Comparison of ENCODE assay signal across 8 mouse cellular contexts in the genomic region with DNA sequence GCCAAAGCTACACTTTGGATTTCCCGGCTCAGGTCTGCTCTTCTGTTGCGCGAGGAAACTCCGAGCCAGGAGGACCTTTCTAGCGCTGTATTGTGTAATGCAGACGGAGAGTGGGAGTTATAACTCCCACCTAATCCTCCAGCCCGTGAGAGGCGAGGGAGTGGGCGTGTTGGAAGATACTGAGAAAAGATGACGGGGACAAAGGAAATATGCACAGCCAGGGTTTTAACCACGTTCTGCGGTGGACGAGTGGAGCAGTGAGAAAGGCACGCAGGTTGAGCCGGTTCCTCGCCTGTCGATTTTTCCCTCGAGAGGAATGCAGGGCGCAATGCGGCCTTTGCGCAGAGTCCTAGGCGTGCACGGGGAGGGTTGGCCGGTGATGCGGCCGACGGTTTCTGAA. TPM values are rescaled to one million over a fixed set of nuclear protein-coding genes. Genes with fewer than 3 reads are reported as not detected.
A peak's percentile ranks its signal among the peaks of the same experiment; 100 is the strongest.
DNase-seq lines count a peak whose midpoint lies in the region; TF ChIP-seq lines count a peak whose summit lies in the region.

No protein-coding gene starts in this region.

- H3K27ac ChIP-seq in layer of hippocampus, adult 2 months, result peak overlapping the region; percentile 100
- peak overlapping the region; percentile 90 for H3K27ac ChIP-seq in brown adipose tissue, adult 24 weeks (replicated peaks; ENCODE audit: low read depth, low read length)

- DNase-seq in layer of hippocampus, adult 2 months (ENCODE audit: low spot score in 2 of 2), result peak; percentile 71 to 76
- no peak for DNase-seq in layer of hippocampus, postnatal 36 days
- peak; percentile 57 for DNase-seq in gonadal fat pad, adult 2 months (ENCODE audit: low read depth)
- DNase-seq in liver, result peak; percentile 54
- DNase-seq in right cerebral cortex, postnatal 10 days (ENCODE audit: low spot score in 2 of 2), result peak; percentile 76 to 84
- no peak for DNase-seq in gastrocnemius, adult 18-20 months (ENCODE audit: low spot score)
- DNase-seq in cerebellum, postnatal 10 days, result no peak

- peak overlapping the region; percentile 74 for H3K4me3 ChIP-seq in layer of hippocampus, adult 2 months
- H3K4me3 ChIP-seq in brown adipose tissue, adult 24 weeks (ENCODE audit: insufficient read depth, low read depth, low read length), result peak overlapping the region; percentile 77

- 0 out of 2 replicates have a peak, but pooled peaks have one; percentile 1 for TF ChIP-seq CTCF in layer of hippocampus, adult 2 months (conservative IDR thresholded peaks at IDR 0.05)

- no peaks in the 10 kb centered on the region for H3K4me1 ChIP-seq in brown adipose tissue, adult 24 weeks (ENCODE audit: control insufficient read depth, insufficient read depth, insufficient read length, low read length)

RNA-seq across cellular contexts. Expression of a gene that starts 0.7 kb away (rescaled TPM):
- 10 to 100 TPM; 30.3 to 34.9 TPM for total RNA-seq in layer of hippocampus, adult 2 months (2021)
- 10 to 100 TPM; 30.7 to 33.8 TPM for total RNA-seq in layer of hippocampus, postnatal 36 days (2021)
- 22.0 and 27.3 TPM in 2 replicates for polyA plus RNA-seq in brown adipose tissue, adult 24 weeks (2012; ENCODE audit: insufficient read depth, insufficient read length, missing spikeins)
- 12.1 and 14.6 TPM in 2 replicates for polyA plus RNA-seq in gonadal fat pad, adult 2 months (2012; rRNA removed)
- total RNA-seq in gastrocnemius, adult 18-20 months (2021), result 10 to 100 TPM; 18.4 to 19.0 TPM

RNA-seq across cellular contexts. Expression of a gene that starts 20.2 kb away (rescaled TPM):
- 1 to 10 TPM; 8.3 TPM for total RNA-seq in layer of hippocampus, adult 2 months (2021)
- 1 to 10 TPM; 7.9 to 9.2 TPM for total RNA-seq in layer of hippocampus, postnatal 36 days (2021)
- 12.0 and 23.5 TPM in 2 replicates for polyA plus RNA-seq in brown adipose tissue, adult 24 weeks (2012; ENCODE audit: insufficient read depth, insufficient read length, missing spikeins)
- polyA plus RNA-seq in gonadal fat pad, adult 2 months (2012; rRNA removed), result 0.18 and 0.54 TPM in 2 replicates
- 100 to 1,000 TPM; 739 to 933 TPM for total RNA-seq in gastrocnemius, adult 18-20 months (2021)

RNA-seq across cellular contexts. Expression of a gene that starts 37.9 kb away (rescaled TPM):
- not detected for total RNA-seq in layer of hippocampus, adult 2 months (2021)
- not detected for total RNA-seq in layer of hippocampus, postnatal 36 days (2021)
- not detected in 2 replicates for polyA plus RNA-seq in brown adipose tissue, adult 24 weeks (2012; ENCODE audit: insufficient read depth, insufficient read length, missing spikeins)
- not detected in 2 replicates for polyA plus RNA-seq in gonadal fat pad, adult 2 months (2012; rRNA removed)
- not detected for total RNA-seq in gastrocnemius, adult 18-20 months (2021)

RNA-seq across cellular contexts. Expression of a gene that starts 47.9 kb away (rescaled TPM):
- 1 to 10 TPM; 2.5 to 3.0 TPM for total RNA-seq in layer of hippocampus, adult 2 months (2021)
- 1 to 10 TPM; 1.1 to 2.3 TPM for total RNA-seq in layer of hippocampus, postnatal 36 days (2021)
- not detected in 2 replicates for polyA plus RNA-seq in brown adipose tissue, adult 24 weeks (2012; ENCODE audit: insufficient read depth, insufficient read length, missing spikeins)
- 0.03 TPM in 1 of 2 replicates, not detected in the other for polyA plus RNA-seq in gonadal fat pad, adult 2 months (2012; rRNA removed)
- 100 to 1,000 TPM; 174 to 189 TPM for total RNA-seq in gastrocnemius, adult 18-20 months (2021)

Comparison
In these comparisons a context has a peak if more than half of its experiments do, and no peak if none do; other contexts are left out.
1. DNase-seq: peak in layer of hippocampus, adult 2 months (2 of 2), gonadal fat pad, adult 2 months (single experiment), liver (single experiment) and right cerebral cortex, postnatal 10 days (2 of 2); none in layer of hippocampus, postnatal 36 days (0 of 2), gastrocnemius, adult 18-20 months (single experiment) and cerebellum, postnatal 10 days (0 of 2).
2. RNA of a gene that starts 20.2 kb away (total RNA-seq): 739 to 933 TPM in gastrocnemius, adult 18-20 months; 7.9 to 9.2 TPM in layer of hippocampus, postnatal 36 days and 8.3 TPM in layer of hippocampus, adult 2 months; every median in the first group is over 10 times any median in the second.